Comparison of ENCODE assay signal across 10 mouse cellular contexts in genomic region chr10:80935698-80936097, GRCm38 (mm10). TPM values are rescaled to one million over a fixed set of nuclear protein-coding genes. Genes with fewer than 3 reads are reported as not detected.
A peak's percentile ranks its signal among the peaks of the same experiment; 100 is the strongest.
DNase-seq lines count a peak whose midpoint lies in the region; ATAC-seq and TF ChIP-seq lines count a peak whose summit lies in the region.
"Had no signal": no experiment of that assay in that cellular context is flagged by ENCODE, and none has a peak within 500 bp of the region (broad histone marks: within the 10 kb centered on the region; RNA-seq: fewer than 3 reads in every experiment).

No protein-coding gene starts in this region.

- no peak for TF ChIP-seq EP300 in CH12.LX (IDR thresholded peaks at IDR 0.05; ENCODE audit: low read length)

- dilution Hi-C loops in CH12.LX (cut with MboI; ENCODE audit: extremely low pct_ligation_motif_present, extremely low pct_unique_long_range_greater_than_20kb, low sequenced_read_pairs) = no loop called here

- no peak overlapping the region for H3K27ac ChIP-seq in CH12.LX (ENCODE audit: insufficient read depth, low read depth)
- no peak overlapping the region for H3K27ac ChIP-seq in forebrain, embryonic 15.5 days (replicated peaks)
- H3K27ac ChIP-seq in liver, embryonic 15.5 days (replicated peaks) = no peak overlapping the region
- H3K27ac ChIP-seq: macrophage had no signal

- TF ChIP-seq RAD21 in CH12.LX (IDR thresholded peaks at IDR 0.05; ENCODE audit: low read depth, low read length) = no peak

- DNase-seq in embryo, embryonic 10.5 days (ENCODE audit: low spot score) = peak; percentile 34
- no peak for DNase-seq in embryo, embryonic 10 days (ENCODE audit: low spot score)
- DNase-seq in CH12.LX (ENCODE audit: extremely low read depth) = no peak
- no peak for DNase-seq in cerebellum, postnatal 14 days
- DNase-seq in gastrocnemius, postnatal 10 days = no peak
- no peak for DNase-seq in adrenal gland, postnatal 36 days
- DNase-seq: gastrocnemius, postnatal 36 days had no signal

- peaks cover 3 to 14% of the 10 kb centered on the region in 2 experiments for H3K36me3 ChIP-seq in CH12.LX (replicated peaks in 1 of 2; ENCODE audit: control insufficient read depth in 1 of 2, insufficient read depth in 1 of 2, low read length in 1 of 2)
- no peaks in the 10 kb centered on the region for H3K36me3 ChIP-seq in forebrain, embryonic 15.5 days
- no peaks in the 10 kb centered on the region for H3K36me3 ChIP-seq in liver, embryonic 15.5 days (replicated peaks)

- TF ChIP-seq POLR2A in CH12.LX (IDR thresholded peaks at IDR 0.05; ENCODE audit: low read depth, low read length) = no peak

- H3K9me3 ChIP-seq in CH12.LX (replicated peaks; ENCODE audit: low read length) = no peaks in the 10 kb centered on the region
- no peaks in the 10 kb centered on the region for H3K9me3 ChIP-seq in forebrain, embryonic 15.5 days
- H3K9me3 ChIP-seq in liver, embryonic 15.5 days (replicated peaks) = no peaks in the 10 kb centered on the region

- in situ Hi-C loops in CH12.LX (cut with MboI; ENCODE audit: low pct_ligation_motif_present, low pct_unique_long_range_greater_than_20kb, low sequenced_read_pairs) = no loop called here

- ATAC-seq in forebrain, embryonic 15.5 days (replicated peaks) = no peak
- ATAC-seq in liver, embryonic 15.5 days (ENCODE audit: insufficient read depth) = no peak

- H3K79me2 ChIP-seq in CH12.LX (replicated peaks; ENCODE audit: control insufficient read depth, extremely low read depth, insufficient read depth, poor library complexity, severe bottlenecking) = peaks cover 3% of the 10 kb centered on the region; the same call in 1 of the 2 replicates

- H3K4me3 ChIP-seq in CH12.LX (replicated peaks in 1 of 3; ENCODE audit: low read depth in 2 of 3, low read length in 2 of 3, poor library complexity in 1 of 3) = no peak overlapping the region
- H3K4me3 ChIP-seq in forebrain, embryonic 15.5 days = 0 out of 2 replicates have a peak overlapping the region, but pooled peaks have one; percentile 28
- no peak overlapping the region for H3K4me3 ChIP-seq in liver, embryonic 15.5 days (replicated peaks)

- no peak overlapping the region for H3K9ac ChIP-seq in CH12.LX (ENCODE audit: insufficient read depth, low read depth)
- 0 out of 2 replicates have a peak overlapping the region, but pooled peaks have one; percentile 13 for H3K9ac ChIP-seq in forebrain, embryonic 15.5 days (replicated peaks)
- H3K9ac ChIP-seq in liver, embryonic 15.5 days = no peak overlapping the region

- TF ChIP-seq CTCF in CH12.LX (conservative IDR thresholded peaks at IDR 0.05 in 1 of 2, IDR thresholded peaks at IDR 0.05 in 1 of 2; ENCODE audit: low read depth in 2 of 2, low read length in 2 of 2) = no peak

- 2% methylated on average over 17 of the region's 17 CpGs for WGBS in forebrain, embryonic 15.5 days
- 10% methylated on average over 17 of the region's 17 CpGs for WGBS in liver, embryonic 15.5 days (ENCODE audit: insufficient replicate concordance)

- H3K4me1 ChIP-seq in CH12.LX (ENCODE audit: control insufficient read depth in 1 of 2, insufficient read depth in 2 of 2) = peaks cover 52 to 98% of the 10 kb centered on the region in 2 experiments
- peaks cover 81% of the 10 kb centered on the region for H3K4me1 ChIP-seq in forebrain, embryonic 15.5 days
- H3K4me1 ChIP-seq in liver, embryonic 15.5 days (replicated peaks) = peaks cover 92% of the 10 kb centered on the region

- peak overlapping the region; percentile 18; the same call in 1 of the 2 replicates for H3K4me2 ChIP-seq in CH12.LX (ENCODE audit: insufficient read depth, low read depth, poor library complexity, severe bottlenecking)
- H3K4me2 ChIP-seq in forebrain, embryonic 15.5 days (replicated peaks) = peak overlapping the region; percentile 51
- peak overlapping the region; percentile 58 for H3K4me2 ChIP-seq in liver, embryonic 15.5 days

- H3K27me3 ChIP-seq in CH12.LX (replicated peaks) = peaks cover 44% of the 10 kb centered on the region
- peaks cover 47% of the 10 kb centered on the region for H3K27me3 ChIP-seq in forebrain, embryonic 15.5 days
- peaks cover 99% of the 10 kb centered on the region for H3K27me3 ChIP-seq in liver, embryonic 15.5 days

TF ChIP-seq in CH12.LX, 34 proteins besides CTCF, POLR2A, EP300 and RAD21:
- TF ChIP-seq JUND (conservative IDR thresholded peaks at IDR 0.05; ENCODE audit: low read depth, low read length) (no peak), ZNF384 (IDR thresholded peaks at IDR 0.05; ENCODE audit: low read depth, low read length) (no peak), TCF12 (IDR thresholded peaks at IDR 0.05; ENCODE audit: low read depth, low read length) (no peak)

RNA-seq across cellular contexts. Expression of gene Gadd45b, which starts 5.8 kb away (rescaled TPM):
- 36.2 and 52.5 TPM in 2 replicates for total RNA-seq in CH12.LX (2012; rRNA removed)
- 19.3 and 24.4 TPM in 2 replicates for total RNA-seq in CH12.LX (2014; rRNA removed)
- 14.9 and 16.4 TPM in 2 replicates for polyA plus RNA-seq in CH12.LX (2012; ENCODE audit: insufficient read length, low read depth)
- polyA plus RNA-seq in forebrain, embryonic 15.5 days (2015; fragmentation: Nextera tagmentation; extraction: Ambion mirVana) = 5.5 and 5.9 TPM in 2 replicates
- polyA plus RNA-seq in liver, embryonic 15.5 days (2015; fragmentation: Nextera tagmentation; extraction: Ambion mirVana) = 3.8 and 4.0 TPM in 2 replicates
- 10 to 100 TPM in 1 of 2 experiments, 1 to 10 TPM in 1; 9.0 to 15.9 TPM for total RNA-seq in gastrocnemius, postnatal 10 days (2021)
- total RNA-seq in adrenal gland, postnatal 36 days (2021) = 100 to 1,000 TPM in 1 of 2 experiments, 10 to 100 TPM in 1; 81.7 to 149 TPM

RNA-seq across cellular contexts. Expression of gene Lmnb2, which starts 17.7 kb away (rescaled TPM):
- total RNA-seq in CH12.LX (2012; rRNA removed) (23.6 and 25.8 TPM in 2 replicates), CH12.LX (2014; rRNA removed) (22.2 and 23.7 TPM in 2 replicates)
- 20.7 and 23.6 TPM in 2 replicates for polyA plus RNA-seq in CH12.LX (2012; ENCODE audit: insufficient read length, low read depth)
- polyA plus RNA-seq in forebrain, embryonic 15.5 days (2015; fragmentation: Nextera tagmentation; extraction: Ambion mirVana) = 50.6 and 53.5 TPM in 2 replicates
- 11.0 and 12.4 TPM in 2 replicates for polyA plus RNA-seq in liver, embryonic 15.5 days (2015; fragmentation: Nextera tagmentation; extraction: Ambion mirVana)
- total RNA-seq in gastrocnemius, postnatal 10 days (2021) = 10 to 100 TPM; 24.0 to 28.1 TPM
- 10 to 100 TPM; 11.2 to 17.2 TPM for total RNA-seq in adrenal gland, postnatal 36 days (2021)

RNA-seq across cellular contexts. Expression of gene Timm13, which starts 34.9 kb away (rescaled TPM):
- total RNA-seq in CH12.LX (2012; rRNA removed) (279 and 313 TPM in 2 replicates), CH12.LX (2014; rRNA removed) (137 and 139 TPM in 2 replicates)
- 292 and 344 TPM in 2 replicates for polyA plus RNA-seq in CH12.LX (2012; ENCODE audit: insufficient read length, low read depth)
- 326 and 357 TPM in 2 replicates for polyA plus RNA-seq in forebrain, embryonic 15.5 days (2015; fragmentation: Nextera tagmentation; extraction: Ambion mirVana)
- polyA plus RNA-seq in liver, embryonic 15.5 days (2015; fragmentation: Nextera tagmentation; extraction: Ambion mirVana) = 163 and 165 TPM in 2 replicates
- 100 to 1,000 TPM; 113 to 127 TPM for total RNA-seq in gastrocnemius, postnatal 10 days (2021)
- total RNA-seq in adrenal gland, postnatal 36 days (2021) = 100 to 1,000 TPM; 202 to 239 TPM
